In the genomic region with DNA sequence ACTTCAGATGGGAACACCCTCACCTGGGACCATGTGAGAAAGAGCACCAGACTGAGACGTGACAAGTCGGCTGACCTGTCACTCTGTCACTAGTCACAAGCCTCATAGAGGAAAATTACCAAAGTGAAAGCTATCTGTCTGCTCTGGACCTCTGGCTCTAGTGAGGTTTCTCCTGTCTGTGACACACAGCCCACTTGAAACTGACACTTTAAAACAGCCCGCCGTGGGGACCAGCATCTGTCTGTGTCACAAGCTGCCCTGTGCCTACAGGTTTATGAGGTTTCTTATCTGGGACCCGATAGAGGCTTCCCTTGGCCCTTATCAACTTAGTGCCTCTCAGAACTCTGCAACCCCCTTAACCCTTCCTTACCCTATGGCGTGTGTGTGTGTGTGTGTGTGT, we compare ENCODE assay signal across 10 mouse cellular contexts.
"Had no signal": no experiment of that assay in that cellular context is flagged by ENCODE, and none has a peak within 500 bp of the region (broad histone marks: within the 10 kb centered on the region; RNA-seq: fewer than 3 reads in every experiment).

No protein-coding gene starts in this region.

- H3K4me3 ChIP-seq: limb, embryonic 15.5 days; liver, embryonic 12.5 days; midbrain, embryonic 13.5 days had no signal

- H3K4me1 ChIP-seq: limb, embryonic 15.5 days; liver, embryonic 12.5 days; midbrain, embryonic 13.5 days had no signal

- H3K27ac ChIP-seq: limb, embryonic 15.5 days; liver, embryonic 12.5 days; midbrain, embryonic 13.5 days; stomach, postnatal 0 days had no signal

- H3K36me3 ChIP-seq: limb, embryonic 15.5 days; liver, embryonic 12.5 days; midbrain, embryonic 13.5 days had no signal

- DNase-seq: kidney, postnatal 36 days; layer of hippocampus, adult 9-11 months; layer of hippocampus, postnatal 36 days; right cerebral cortex, adult 18-20 months; right cerebral cortex, postnatal 25 days; thymus, postnatal 4 days had no signal

- ATAC-seq: liver, embryonic 12.5 days; midbrain, embryonic 13.5 days had no signal

- H3K27me3 ChIP-seq: limb, embryonic 15.5 days; midbrain, embryonic 13.5 days had no signal

- H3K4me2 ChIP-seq: limb, embryonic 15.5 days; liver, embryonic 12.5 days; midbrain, embryonic 13.5 days had no signal

- H3K9ac ChIP-seq: limb, embryonic 15.5 days; liver, embryonic 12.5 days; midbrain, embryonic 13.5 days had no signal

- H3K9me3 ChIP-seq: limb, embryonic 15.5 days; liver, embryonic 12.5 days; midbrain, embryonic 13.5 days had no signal
